Mouse (Mus musculus) retina, postnatal 7 days (tissue): ENCODE data around the gene Gm17359.
"Not testable (repeated sequence)": the region's sequence is repeated elsewhere in the genome, so short reads cannot be mapped to it uniquely, and the experiment has no call there.

Source experiments
- DNase-seq: peaks from one replicate; pipeline ENCODE4 v3.0.0-alpha.2; 2012; ENCODE audit warnings: low read depth, low spot score

Gm17359 gene

DNA sequence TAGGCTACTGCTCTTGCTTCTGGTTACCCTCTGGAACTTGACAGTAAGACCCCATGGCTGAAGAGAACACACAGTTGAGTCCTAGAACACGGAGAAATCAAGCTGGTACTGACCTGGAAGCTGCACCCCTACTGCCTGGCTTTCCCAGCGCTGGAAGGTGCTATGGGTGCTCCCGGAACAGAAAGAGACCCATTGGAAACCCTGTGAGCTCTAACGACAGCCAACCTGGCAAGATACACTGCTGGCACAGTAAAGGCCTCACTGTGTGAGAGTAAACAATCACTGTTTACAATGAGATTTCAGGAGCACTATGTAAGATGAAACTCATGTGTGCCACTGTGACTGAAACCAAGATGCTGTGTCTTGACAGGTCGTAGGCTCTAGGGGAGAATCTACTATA lies 78.6 kb downstream of the Gm17359 start:
- no peak for DNase-seq

DNA sequence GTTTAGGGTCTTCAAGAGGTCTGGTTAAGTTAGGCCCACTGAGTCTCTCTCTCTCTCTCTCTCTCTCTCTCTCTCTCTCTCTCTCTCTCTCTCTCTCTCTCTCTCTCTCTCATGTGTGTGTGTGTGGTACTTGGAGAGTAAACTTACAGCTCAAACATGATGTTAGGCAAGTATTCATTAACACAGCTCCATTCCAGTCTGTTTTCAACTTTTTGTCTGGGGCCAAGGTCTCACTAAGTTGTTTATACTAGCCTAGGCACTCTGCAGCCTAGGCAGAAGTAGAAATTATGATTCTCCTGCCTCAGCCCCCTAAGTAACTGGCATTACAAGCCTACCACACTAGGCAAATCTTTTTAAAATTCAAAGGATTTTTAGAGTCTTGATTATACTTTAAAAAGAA lies 79.5 kb downstream of the Gm17359 start:
- no peak for DNase-seq

DNA sequence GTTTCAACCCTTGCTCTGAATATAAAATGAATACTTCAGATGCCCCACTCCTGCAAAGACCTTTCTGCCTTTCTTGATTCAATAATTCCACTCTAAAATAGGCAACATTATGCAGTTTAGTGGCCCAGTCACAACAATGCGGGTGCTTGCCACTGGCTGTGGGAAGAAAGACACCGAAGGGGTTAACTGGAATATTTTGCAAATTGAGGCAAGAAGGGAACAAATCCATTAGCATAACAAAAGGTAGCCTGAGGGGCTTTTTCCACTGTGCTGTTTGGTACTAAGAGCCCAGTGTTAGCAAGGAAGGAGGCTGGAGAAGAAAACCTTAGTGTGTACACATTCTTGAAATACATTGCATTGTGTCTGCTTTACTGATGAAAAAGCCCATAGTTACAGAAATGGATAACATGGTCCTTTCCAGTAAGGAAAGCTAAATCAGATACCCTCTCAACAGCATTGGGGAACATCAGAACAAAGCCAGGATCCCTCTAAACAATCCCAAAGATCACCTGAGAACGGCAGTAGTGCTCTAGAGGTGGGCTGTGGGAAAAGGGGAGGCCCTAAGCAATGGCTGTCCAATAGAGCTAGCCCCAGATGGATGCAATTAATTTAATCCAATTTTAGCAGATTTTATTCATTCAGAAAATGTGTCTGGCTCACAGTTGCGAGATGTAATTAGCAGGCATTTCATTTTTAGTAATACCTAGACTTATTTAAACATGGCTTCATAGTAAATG lies 80.7 kb downstream of the Gm17359 start:
- DNase-seq, result no peak

DNA sequence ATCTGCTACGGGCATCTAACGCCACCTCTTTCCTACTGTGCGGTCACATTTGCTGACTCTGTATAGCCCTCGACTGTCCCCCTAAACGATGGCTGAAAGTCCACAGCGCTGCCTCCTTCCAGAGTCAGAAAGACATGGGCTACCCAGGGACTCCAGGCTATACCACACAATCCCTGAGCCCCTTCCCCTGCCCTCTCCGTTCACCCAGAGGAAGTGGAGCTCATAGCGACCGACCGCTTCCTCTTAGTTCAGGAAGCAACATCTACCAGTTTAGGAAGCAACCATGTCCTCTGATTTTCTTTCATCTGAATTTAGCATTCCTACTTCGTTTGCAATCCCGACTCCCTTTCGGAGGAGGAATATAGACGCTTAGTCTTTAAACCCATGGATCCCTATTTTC lies 82.5 kb downstream of the Gm17359 start:
- DNase-seq, result no peak

- DNase-seq, result no peak
Observed at GRCm38 (mm10) chr3:79425441-79425840, 89.0 kb downstream of the Gm17359 start.

- no peak for DNase-seq
Observed at GRCm38 (mm10) chr3:79433593-79433992, 97.1 kb downstream of the Gm17359 start.

DNA sequence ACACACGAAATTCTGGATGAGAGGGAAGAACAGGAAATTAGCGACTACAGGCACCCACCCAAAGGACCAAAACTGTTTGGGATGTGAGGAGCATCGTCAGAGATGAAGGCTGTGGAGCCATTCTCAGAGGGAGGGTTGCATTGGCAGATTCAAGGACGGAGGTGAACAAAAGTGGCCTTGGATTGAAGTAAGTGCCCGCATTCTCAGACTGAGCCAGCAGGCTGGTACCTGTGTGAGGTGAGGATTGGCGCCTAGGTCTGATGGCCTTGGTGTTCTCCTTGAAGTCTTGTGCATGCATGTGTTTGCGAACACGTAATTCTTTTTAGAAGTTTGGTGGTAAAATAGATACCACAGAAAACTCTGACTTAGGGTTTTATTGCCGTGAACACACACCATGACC lies 98.0 kb downstream of the Gm17359 start:
- no peak for DNase-seq

- DNase-seq, result no peak
Observed at GRCm38 (mm10) chr3:79434985-79435384, 98.5 kb downstream of the Gm17359 start.

- no peak for DNase-seq
Observed at GRCm38 (mm10) chr3:79436186-79436585, 99.7 kb downstream of the Gm17359 start.

DNA sequence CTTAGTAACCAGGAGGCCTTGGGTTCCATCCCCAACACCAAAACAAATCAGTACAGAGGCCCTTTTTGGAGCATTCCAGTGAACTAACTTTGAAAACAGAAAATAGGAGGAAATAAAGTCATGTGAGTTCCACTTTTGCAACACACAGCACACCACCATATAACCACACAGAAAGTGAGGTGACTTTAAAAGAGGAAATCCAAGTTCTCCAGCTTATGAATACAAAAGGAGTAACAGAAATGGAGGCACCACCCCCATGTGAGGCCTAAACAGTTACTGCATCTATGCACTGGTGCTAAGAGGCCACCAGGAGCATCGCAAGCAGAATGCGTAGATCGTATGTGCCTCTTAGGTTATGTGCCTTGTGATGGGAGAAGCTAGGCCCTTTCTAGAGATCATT lies 101.8 kb downstream of the Gm17359 start:
- DNase-seq, result no peak

GRCm38 (mm10) chr3:79440976-79441491 lies 104.6 kb downstream of the Gm17359 start:
- no peak for DNase-seq

- DNase-seq, result no peak
Observed at GRCm38 (mm10) chr3:79443850-79444249, 107.4 kb downstream of the Gm17359 start.

DNA sequence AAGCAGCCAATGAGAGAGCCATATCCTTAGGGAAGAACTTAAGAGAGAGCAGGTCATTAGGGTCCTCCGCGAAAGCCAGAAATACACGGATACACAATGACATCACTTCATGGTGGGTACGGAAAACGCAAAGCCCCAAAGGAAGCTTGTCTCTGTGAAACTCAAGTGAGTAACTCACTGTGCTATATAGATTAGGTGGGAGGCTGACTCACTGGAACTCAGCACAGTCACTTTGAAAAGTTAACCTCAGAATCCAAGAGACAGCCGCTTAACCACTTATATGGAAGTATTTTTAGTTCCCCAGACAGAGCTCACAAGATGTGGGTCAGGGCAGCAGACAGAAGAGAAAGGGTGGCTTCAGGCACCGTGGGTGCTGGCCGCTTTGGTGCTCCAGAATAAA lies 108.6 kb downstream of the Gm17359 start:
- no peak for DNase-seq

DNA sequence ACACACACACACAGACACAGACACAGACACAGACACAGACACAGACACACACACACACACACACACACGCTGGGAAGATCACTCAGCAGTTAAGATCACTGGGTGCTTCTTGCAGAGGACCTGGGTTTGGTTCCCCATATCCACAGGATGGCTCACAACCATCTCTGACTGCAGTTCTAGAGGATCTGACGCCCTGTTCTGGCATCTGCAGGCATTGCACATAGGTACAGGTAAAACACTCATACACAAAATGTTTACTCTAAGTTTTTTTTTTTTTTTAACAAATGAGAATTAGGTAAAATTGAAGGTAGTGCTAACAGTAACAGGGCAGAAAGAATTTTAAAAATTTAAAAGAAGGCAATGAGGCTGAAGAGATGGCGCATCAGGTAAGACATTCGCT lies 109.7 kb downstream of the Gm17359 start:
- no peak for DNase-seq

GRCm38 (mm10) chr3:79446648-79447047 lies 110.2 kb downstream of the Gm17359 start:
- not testable (repeated sequence) for DNase-seq

DNA sequence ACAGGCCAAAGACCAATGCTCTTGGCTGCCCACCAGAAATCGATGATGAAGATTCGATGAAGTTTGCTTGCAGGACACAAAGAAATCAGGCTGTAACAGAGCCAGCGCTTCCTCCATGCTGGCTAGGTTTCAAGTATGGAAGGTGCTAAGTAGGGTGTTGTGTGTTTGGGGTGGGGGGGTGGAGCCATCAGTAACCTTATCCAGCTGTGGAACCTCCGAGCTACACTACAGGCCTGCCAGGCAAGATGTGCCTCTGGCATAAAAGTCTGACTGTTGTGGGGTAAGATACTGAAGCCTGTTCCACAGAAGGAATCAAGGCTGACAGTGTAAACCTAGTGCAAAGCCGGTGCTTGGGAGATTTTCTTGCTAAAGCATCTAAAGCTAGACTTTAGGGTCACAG lies 112.0 kb downstream of the Gm17359 start:
- no peak for DNase-seq

- no peak for DNase-seq
Observed at GRCm38 (mm10) chr3:79449361-79449760, 112.9 kb downstream of the Gm17359 start.

DNA sequence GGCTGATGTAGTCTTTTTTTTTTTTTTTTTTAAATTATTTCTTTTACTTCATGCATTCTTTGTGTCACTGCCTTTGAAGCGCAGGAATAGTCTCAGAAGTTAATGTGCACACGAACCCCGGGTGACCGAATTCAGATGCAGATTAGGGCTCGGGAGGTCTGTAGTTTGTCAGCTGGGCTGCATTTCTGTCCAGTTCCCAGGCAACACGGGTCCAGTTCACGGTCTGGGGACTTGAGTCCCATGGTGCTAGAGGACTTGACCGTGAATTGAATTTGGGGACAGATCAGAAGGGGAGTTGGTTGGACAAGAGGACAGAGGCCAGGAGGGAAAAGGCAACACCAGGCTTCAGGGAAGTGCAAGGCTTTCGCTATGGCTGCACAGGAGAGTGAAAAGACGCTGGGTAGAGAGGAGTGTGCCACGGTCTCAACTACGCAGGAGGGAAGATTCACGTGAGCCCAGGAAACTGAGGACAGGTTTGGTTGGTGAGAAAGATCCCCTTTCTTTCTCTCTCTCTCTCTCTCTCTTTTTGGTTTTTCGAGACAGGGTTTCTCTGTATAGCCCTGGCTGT lies 116.3 kb downstream of the Gm17359 start:
- no peak for DNase-seq

DNA sequence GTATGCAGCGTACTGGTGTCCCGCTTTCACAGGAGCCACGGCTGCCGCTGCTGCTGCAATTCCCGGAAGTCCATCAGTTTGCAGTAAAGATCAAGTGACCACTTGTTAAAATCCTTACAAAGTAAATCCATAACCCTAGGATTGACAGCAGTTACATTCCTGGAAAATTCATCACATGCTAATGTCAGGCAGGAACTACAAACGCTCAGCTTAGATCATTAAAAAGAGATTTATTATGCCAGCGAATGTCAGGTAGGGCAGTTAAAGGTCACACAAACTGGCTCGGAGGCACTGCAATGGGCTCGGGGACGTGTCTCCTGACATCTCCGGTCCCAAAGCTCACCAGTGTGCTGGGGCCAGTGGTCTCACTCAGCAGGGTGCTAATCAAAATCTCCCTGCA lies 119.3 kb downstream of the Gm17359 start:
- DNase-seq, result no peak

GRCm38 (mm10) chr3:79458651-79459275 lies 122.3 kb downstream of the Gm17359 start:
- no peak for DNase-seq

- no peak for DNase-seq
Observed at GRCm38 (mm10) chr3:79469440-79469839, 133.0 kb downstream of the Gm17359 start.

DNA sequence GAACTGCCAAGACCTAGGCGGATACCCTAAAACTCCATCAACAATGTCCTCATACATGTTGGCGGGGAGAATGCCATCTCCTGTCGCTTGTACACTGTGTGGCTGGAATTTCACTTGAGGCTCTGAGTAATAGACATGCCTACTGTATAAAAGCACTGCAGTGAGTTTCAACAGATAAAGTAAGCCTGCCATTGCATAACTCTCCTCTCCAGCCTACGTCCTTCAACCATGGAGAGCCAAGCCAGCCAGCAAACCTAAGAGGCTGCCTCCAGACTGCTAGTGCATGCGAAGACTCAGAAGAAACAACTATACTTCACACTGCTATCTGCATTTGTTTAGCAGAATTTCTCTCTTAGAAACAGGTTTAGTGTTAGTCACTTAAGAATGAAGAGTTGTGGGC lies 135.9 kb downstream of the Gm17359 start:
- no peak for DNase-seq

DNA sequence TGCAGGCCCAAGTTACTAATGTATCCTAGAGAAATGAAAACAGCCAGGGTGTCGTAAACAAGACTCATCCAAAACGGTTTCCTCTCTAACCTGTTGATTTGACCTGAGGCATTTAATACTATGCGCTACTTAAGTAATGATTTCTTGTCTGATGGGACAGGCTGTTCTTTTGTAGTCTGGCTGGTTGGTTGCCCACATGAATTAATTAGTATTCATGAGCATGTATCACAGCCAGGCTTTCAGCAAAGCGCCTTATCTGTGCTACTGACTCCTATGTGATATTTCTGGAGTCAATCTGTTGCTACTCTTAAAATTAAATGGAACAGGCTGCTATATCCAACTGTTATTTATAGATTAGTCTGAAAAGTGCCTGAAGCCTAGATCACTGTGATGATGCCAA lies 138.4 kb downstream of the Gm17359 start:
- no peak for DNase-seq
